Mouse (Mus musculus) C2C12 (cell line): ENCODE data around the gene Dclre1a. TPM values are rescaled to one million over a fixed set of nuclear protein-coding genes. Genes with fewer than 3 reads are reported as not detected.

Source experiments
- H3K27me3 ChIP-seq: one replicate; pipeline ENCODE4 v1.6.1; 2011; ENCODE audit not compliant: control insufficient read depth, insufficient read depth, insufficient read length
- H3K36me3 ChIP-seq: one replicate; pipeline ENCODE4 v1.6.1; 2011; ENCODE audit not compliant: control insufficient read depth, insufficient read depth
- H3K4me3 ChIP-seq: one replicate; pipeline ENCODE4 v1.5.1; 2011; ENCODE audit warnings: mild to moderate bottlenecking, control low read depth; ENCODE audit not compliant: poor library complexity, insufficient read depth, severe bottlenecking
- H3K79me2 ChIP-seq: one replicate; pipeline ENCODE4 v1.6.1; 2011; ENCODE audit not compliant: control insufficient read depth, insufficient read depth
- H3K79me3 ChIP-seq: one replicate; pipeline ENCODE4 v1.6.1; 2011; ENCODE audit warnings: low read depth, control low read depth
- H3ac ChIP-seq: one replicate; pipeline ENCODE3; 2011; ENCODE audit warnings: low read depth; ENCODE audit not compliant: control insufficient read depth, insufficient read length
- CEBPB ChIP-seq: IDR thresholded peaks from one replicate; pipeline ENCODE4 v1.6.1; 2011; ENCODE audit warnings: low read depth, mild to moderate bottlenecking, control low read depth, moderate library complexity
- CTCF ChIP-seq: IDR thresholded peaks from one replicate; pipeline ENCODE4 v1.5.1; 2011; ENCODE audit not compliant: control insufficient read depth, insufficient read depth, insufficient read length
- FOSL1 ChIP-seq: IDR thresholded peaks from one replicate; pipeline ENCODE4 v1.8.0; 2011; ENCODE audit warnings: mild to moderate bottlenecking, low read length; ENCODE audit not compliant: poor library complexity, insufficient read depth, severe bottlenecking
- MAX ChIP-seq: IDR thresholded peaks from one replicate; pipeline ENCODE4 v1.6.1; 2011; ENCODE audit warnings: mild to moderate bottlenecking, control low read depth
- MYOD1 ChIP-seq: IDR thresholded peaks from one replicate; pipeline ENCODE4 v1.6.1; 2011; ENCODE audit warnings: low read depth; ENCODE audit not compliant: control insufficient read depth, insufficient read length
- MYOG ChIP-seq: IDR thresholded peaks from one replicate; pipeline ENCODE4 v1.6.1; 2011; ENCODE audit not compliant: control insufficient read depth, insufficient read length; ENCODE audit errors: extremely low read depth
- USF1 ChIP-seq: IDR thresholded peaks from one replicate; pipeline ENCODE4 v1.6.1; 2011; ENCODE audit warnings: low read depth, mild to moderate bottlenecking, control low read depth, moderate library complexity
- long read RNA-seq, 2 experiments: library from polyadenylated mRNA; unstranded; transcript quantifications; one replicate each; pipeline ENCODE4 v2.0.0; 2019 to 2020
- polyA plus RNA-seq: library from polyadenylated mRNA; unstranded; fragments of >200 nt; fragmentation: generic; extraction: Trizol; gene quantifications from one replicate; pipeline ENCODE4 v1.2.1, GENCODE M21; 2012; ENCODE audit warnings: missing spikeins

The Dclre1a gene
- polyA plus RNA-seq: 4.9 TPM
- long read RNA-seq, experiment 1, partial matches to known transcripts: 5 of 9 reads
- long read RNA-seq, experiment 1, other reads (novel, unspliced or antisense): 4 of 9 reads
- long read RNA-seq, experiment 2, full-length matches to known transcripts: 4 of 31 reads
- long read RNA-seq, experiment 2, partial matches to known transcripts: 5 of 31 reads
- long read RNA-seq, experiment 2, other reads (novel, unspliced or antisense): 22 of 31 reads

- Histone ChIP-seq H3K4me3 (peak within 1 kb of the TSS; percentile 59), H3K79me2 (peaks cover 41% of the 10 kb centered on the region), H3ac (peak within 1 kb of the TSS; percentile 98), H3K36me3 (peaks cover 32% of the 10 kb centered on the region), H3K79me3 (peaks cover 30% of the 10 kb centered on the region), H3K27me3 (no peaks in the 10 kb centered on the region)
- TF ChIP-seq FOSL1: no peak
- peak; percentile 9 for TF ChIP-seq CTCF
- no peak for TF ChIP-seq MYOG
- TF ChIP-seq CEBPB: no peak
- TF ChIP-seq MYOD1: peak; percentile 67
- no peak for TF ChIP-seq USF1
- TF ChIP-seq MAX: peak; percentile 35
These were observed at the start of gene Dclre1a for GRCm38 (mm10) chr19:56547456-56548229. Dclre1a (minus strand) TSS chr19:56548222.

- TF ChIP-seq USF1: no peak
- H3K36me3 ChIP-seq: peaks cover 67% of the 10 kb centered on the region
- no peaks in the 10 kb centered on the region for H3K27me3 ChIP-seq
- H3ac ChIP-seq: no peak overlapping the region
- no peaks in the 10 kb centered on the region for H3K79me3 ChIP-seq
- no peaks in the 10 kb centered on the region for H3K79me2 ChIP-seq
- no peak overlapping the region for H3K4me3 ChIP-seq
These were observed 44.5 kb upstream of the Dclre1a start for GRCm38 (mm10) chr19:56592472-56592871.

- H3K36me3 ChIP-seq: peaks cover 65% of the 10 kb centered on the region
- no peaks in the 10 kb centered on the region for H3K27me3 ChIP-seq
- H3ac ChIP-seq: no peak overlapping the region
- TF ChIP-seq USF1 (no peak), MYOD1 (no peak), FOSL1 (no peak), MYOG (no peak), CEBPB (no peak), MAX (no peak), CTCF (no peak)
- no peaks in the 10 kb centered on the region for H3K79me3 ChIP-seq
- H3K4me3 ChIP-seq: no peak overlapping the region
- no peaks in the 10 kb centered on the region for H3K79me2 ChIP-seq
These were observed 42.2 kb upstream of the Dclre1a start for GRCm38 (mm10) chr19:56590250-56590649.

- Histone ChIP-seq H3K79me2 (no peaks in the 10 kb centered on the region), H3ac (no peak overlapping the region), H3K79me3 (no peaks in the 10 kb centered on the region), H3K4me3 (no peak overlapping the region), H3K27me3 (no peaks in the 10 kb centered on the region), H3K36me3 (peaks cover 63% of the 10 kb centered on the region)
- no peak for TF ChIP-seq MYOG
- TF ChIP-seq MAX: no peak
- no peak for TF ChIP-seq MYOD1
- no peak for TF ChIP-seq CEBPB
- TF ChIP-seq USF1: no peak
- no peak for TF ChIP-seq FOSL1
- TF ChIP-seq CTCF: no peak
These were observed 41.4 kb upstream of the Dclre1a start for GRCm38 (mm10) chr19:56589455-56589854.

GRCm38 (mm10) chr19:56589008-56589407 is 41.0 kb upstream of the Dclre1a start:
- peaks cover 60% of the 10 kb centered on the region for H3K36me3 ChIP-seq
- H3ac ChIP-seq: no peak overlapping the region
- no peaks in the 10 kb centered on the region for H3K79me3 ChIP-seq
- no peak for TF ChIP-seq MYOG
- TF ChIP-seq MYOD1: no peak
- no peak for TF ChIP-seq CTCF
- TF ChIP-seq MAX: no peak
- no peak for TF ChIP-seq CEBPB
- no peak for TF ChIP-seq FOSL1
- TF ChIP-seq USF1: no peak
- no peaks in the 10 kb centered on the region for H3K27me3 ChIP-seq
- H3K4me3 ChIP-seq: no peak overlapping the region
- H3K79me2 ChIP-seq: no peaks in the 10 kb centered on the region

GRCm38 (mm10) chr19:56588205-56588626 is 40.2 kb upstream of the Dclre1a start:
- no peak overlapping the region for H3K4me3 ChIP-seq
- peaks cover 55% of the 10 kb centered on the region for H3K36me3 ChIP-seq
- H3K79me3 ChIP-seq: no peaks in the 10 kb centered on the region
- H3K79me2 ChIP-seq: peaks cover 5% of the 10 kb centered on the region
- TF ChIP-seq MAX: no peak
- no peak for TF ChIP-seq USF1
- peak; percentile 50 for TF ChIP-seq CEBPB
- peak; percentile 40 for TF ChIP-seq MYOD1
- TF ChIP-seq FOSL1: no peak
- no peaks in the 10 kb centered on the region for H3K27me3 ChIP-seq
- H3ac ChIP-seq: peak overlapping the region; percentile 57
